Comparison of ENCODE assay signal across 8 mouse cellular contexts in genomic region chr12:111353439-111353915, GRCm38 (mm10). TPM values are rescaled to one million over a fixed set of nuclear protein-coding genes. Genes with fewer than 3 reads are reported as not detected.
A peak's percentile ranks its signal among the peaks of the same experiment; 100 is the strongest.
DNase-seq lines count a peak whose midpoint lies in the region; ATAC-seq and TF ChIP-seq lines count a peak whose summit lies in the region.

No protein-coding gene starts in this region.

- H3K4me1 ChIP-seq in forebrain, embryonic 13.5 days: peaks cover 47% of the 10 kb centered on the region
- peaks cover 13% of the 10 kb centered on the region for H3K4me1 ChIP-seq in intestine, embryonic 14.5 days (replicated peaks; ENCODE audit: control insufficient read depth, insufficient read depth, low read length)
- H3K4me1 ChIP-seq in liver, postnatal 0 days (ENCODE audit: insufficient read depth): peaks cover 17% of the 10 kb centered on the region
- H3K4me1 ChIP-seq in small intestine, adult 2 months (ENCODE audit: control insufficient read depth, insufficient read depth, insufficient read length, low read length): peaks cover 51% of the 10 kb centered on the region

- no peak for TF ChIP-seq EP300 in liver, postnatal 0 days (IDR thresholded peaks at IDR 0.05; ENCODE audit: low read depth)

- H3K4me2 ChIP-seq in forebrain, embryonic 13.5 days: peak overlapping the region; percentile 8; the same call in 1 of the 2 replicates
- no peak overlapping the region for H3K4me2 ChIP-seq in intestine, embryonic 14.5 days (ENCODE audit: low read length)
- no peak overlapping the region for H3K4me2 ChIP-seq in liver, postnatal 0 days (ENCODE audit: low read depth, low read length)

- 0 out of 2 replicates have a peak, but pooled peaks cover 4% of the 10 kb centered on the region for H3K36me3 ChIP-seq in forebrain, embryonic 13.5 days (ENCODE audit: poor library complexity, severe bottlenecking)
- no peaks in the 10 kb centered on the region for H3K36me3 ChIP-seq in intestine, embryonic 14.5 days (ENCODE audit: control insufficient read depth, insufficient read depth, low read length)
- H3K36me3 ChIP-seq in liver, postnatal 0 days (replicated peaks; ENCODE audit: insufficient read depth, low read length): no peaks in the 10 kb centered on the region
- 0 out of 2 replicates have a peak, but pooled peaks cover 1% of the 10 kb centered on the region for H3K36me3 ChIP-seq in small intestine, adult 2 months (ENCODE audit: control insufficient read depth, insufficient read depth, low read length)

- H3K9me3 ChIP-seq in forebrain, embryonic 13.5 days (replicated peaks): no peaks in the 10 kb centered on the region
- no peaks in the 10 kb centered on the region for H3K9me3 ChIP-seq in intestine, embryonic 14.5 days (ENCODE audit: control insufficient read depth, low read length)
- H3K9me3 ChIP-seq in liver, postnatal 0 days (ENCODE audit: low read length): no peaks in the 10 kb centered on the region

- peak; percentile 59 for DNase-seq in adrenal gland, postnatal 10 days
- DNase-seq in adrenal gland, adult 18-20 months (ENCODE audit: low spot score in 2 of 2): no peak
- DNase-seq in intestine, embryonic 14.5 days (ENCODE audit: low spot score): peak; percentile 79
- peak; percentile 69 for DNase-seq in liver, postnatal 0 days
- DNase-seq in B cell, adult 2 months: no peak
- DNase-seq in layer of hippocampus, adult 11-12 months (ENCODE audit: low spot score): no peak

- TF ChIP-seq CTCF in liver, postnatal 0 days (IDR thresholded peaks at IDR 0.05; ENCODE audit: low read depth): no peak
- no peak for TF ChIP-seq CTCF in small intestine, adult 2 months (IDR thresholded peaks at IDR 0.05; ENCODE audit: extremely low read depth, insufficient read length, insufficient replicate concordance, low read depth, low read length)

- no peak overlapping the region for H3K4me3 ChIP-seq in forebrain, embryonic 13.5 days
- H3K4me3 ChIP-seq in intestine, embryonic 14.5 days (ENCODE audit: low read depth, low read length): no peak overlapping the region
- H3K4me3 ChIP-seq in liver, postnatal 0 days (ENCODE audit: low read depth, low read length): no peak overlapping the region
- H3K4me3 ChIP-seq in small intestine, adult 2 months (ENCODE audit: low read depth, low read length): 0 out of 2 replicates have a peak overlapping the region, but pooled peaks have one; percentile 10

- no peak overlapping the region for H3K9ac ChIP-seq in forebrain, embryonic 13.5 days
- no peak overlapping the region for H3K9ac ChIP-seq in intestine, embryonic 14.5 days (ENCODE audit: low read length)
- no peak overlapping the region for H3K9ac ChIP-seq in liver, postnatal 0 days (replicated peaks)

- H3K27me3 ChIP-seq in forebrain, embryonic 13.5 days: no peaks in the 10 kb centered on the region
- H3K27me3 ChIP-seq in intestine, embryonic 14.5 days (replicated peaks; ENCODE audit: control insufficient read depth, insufficient read depth, low read length): no peaks in the 10 kb centered on the region
- H3K27me3 ChIP-seq in liver, postnatal 0 days (ENCODE audit: insufficient read depth, low read length): no peaks in the 10 kb centered on the region
- H3K27me3 ChIP-seq in small intestine, adult 2 months (ENCODE audit: control insufficient read depth, insufficient read depth, low read length): no peaks in the 10 kb centered on the region

- 50% methylated on average over 15 of the region's 15 CpGs for WGBS in forebrain, embryonic 13.5 days
- WGBS in intestine, embryonic 14.5 days: 67% methylated on average over 15 of the region's 15 CpGs
- WGBS in liver, postnatal 0 days (ENCODE audit: insufficient replicate concordance): 67% methylated on average over 15 of the region's 15 CpGs
- 22% methylated on average over 15 of the region's 15 CpGs for WGBS in small intestine, adult 2 months

- no peak for TF ChIP-seq POLR2A in small intestine, adult 2 months (IDR thresholded peaks at IDR 0.05; ENCODE audit: low read depth, low read length)

- ATAC-seq in forebrain, embryonic 13.5 days: peak; percentile 55; the same call in 1 of the 2 replicates
- peak; percentile 93 for ATAC-seq in intestine, embryonic 14.5 days (replicated peaks; ENCODE audit: low FRiP score, low TSS enrichment, low read depth)
- peak; percentile 94 for ATAC-seq in liver, postnatal 0 days

- peak overlapping the region; percentile 22; the same call in 1 of the 2 replicates for H3K27ac ChIP-seq in forebrain, embryonic 13.5 days
- 0 out of 2 replicates have a peak overlapping the region, but pooled peaks have one; percentile 9 for H3K27ac ChIP-seq in intestine, embryonic 14.5 days (ENCODE audit: low read depth)
- peak overlapping the region; percentile 44 for H3K27ac ChIP-seq in liver, postnatal 0 days (ENCODE audit: low read depth)
- peak overlapping the region; percentile 94 for H3K27ac ChIP-seq in small intestine, adult 2 months (ENCODE audit: insufficient read depth, low read depth, low read length)

RNA-seq across cellular contexts. Expression of gene Cdc42bpb, which starts 24.0 kb away (rescaled TPM):
- total RNA-seq in adrenal gland, postnatal 10 days (2021): 100 to 1,000 TPM; 103 to 118 TPM
- 100 to 1,000 TPM; 113 to 138 TPM for total RNA-seq in adrenal gland, adult 18-20 months (2021)
- polyA plus RNA-seq in forebrain, embryonic 13.5 days (2015; fragmentation: Nextera tagmentation; extraction: Ambion mirVana): 25.1 and 34.0 TPM in 2 replicates
- 48.2 and 49.0 TPM in 2 replicates for polyA plus RNA-seq in intestine, embryonic 14.5 days (2014; fragmentation: Nextera tagmentation; extraction: Ambion mirVana)
- 8.0 and 8.6 TPM in 2 replicates for polyA plus RNA-seq in liver, postnatal 0 days (2015; fragmentation: Nextera tagmentation; extraction: Ambion mirVana)
- 190 and 472 TPM in 2 replicates for polyA plus RNA-seq in small intestine, adult 2 months (2012; rRNA removed)

RNA-seq across cellular contexts. Expression of gene Lbhd2, which starts 53.1 kb away (rescaled TPM):
- under 1 TPM in 1 of 2 experiments, not detected in 1; 0.48 TPM for total RNA-seq in adrenal gland, postnatal 10 days (2021)
- total RNA-seq in adrenal gland, adult 18-20 months (2021): not detected
- polyA plus RNA-seq in forebrain, embryonic 13.5 days (2015; fragmentation: Nextera tagmentation; extraction: Ambion mirVana): 0.35 and 1.0 TPM in 2 replicates
- polyA plus RNA-seq in intestine, embryonic 14.5 days (2014; fragmentation: Nextera tagmentation; extraction: Ambion mirVana): 1.3 and 2.9 TPM in 2 replicates
- polyA plus RNA-seq in liver, postnatal 0 days (2015; fragmentation: Nextera tagmentation; extraction: Ambion mirVana): 0.22 TPM in 2 replicates
- not detected in 2 replicates for polyA plus RNA-seq in small intestine, adult 2 months (2012; rRNA removed)

Comparison
In these comparisons a context has a peak if more than half of its experiments do, and no peak if none do; other contexts are left out.
1. DNase-seq: peak in adrenal gland, postnatal 10 days (single experiment), intestine, embryonic 14.5 days (single experiment) and liver, postnatal 0 days (single experiment); none in adrenal gland, adult 18-20 months (0 of 2), B cell, adult 2 months (0 of 2) and layer of hippocampus, adult 11-12 months (single experiment).
2. H3K27ac ChIP-seq: peak in every context shown above with its lines; median percentile 94 in small intestine, adult 2 months; 44 in liver, postnatal 0 days; 22 in forebrain, embryonic 13.5 days; 9 in intestine, embryonic 14.5 days.
3. Peak in every context shown above with its lines, with median percentiles within 50 percentile points of each other: ATAC-seq.